Mouse (Mus musculus): ENCODE data around the gene Ache. TPM values are rescaled to one million over a fixed set of nuclear protein-coding genes. Genes with fewer than 3 reads are reported as not detected.

The Ache gene
- total and polyA plus RNA-seq, 3 experiments, result 7.0 to 16.8 TPM; not detected in 1

DNA sequence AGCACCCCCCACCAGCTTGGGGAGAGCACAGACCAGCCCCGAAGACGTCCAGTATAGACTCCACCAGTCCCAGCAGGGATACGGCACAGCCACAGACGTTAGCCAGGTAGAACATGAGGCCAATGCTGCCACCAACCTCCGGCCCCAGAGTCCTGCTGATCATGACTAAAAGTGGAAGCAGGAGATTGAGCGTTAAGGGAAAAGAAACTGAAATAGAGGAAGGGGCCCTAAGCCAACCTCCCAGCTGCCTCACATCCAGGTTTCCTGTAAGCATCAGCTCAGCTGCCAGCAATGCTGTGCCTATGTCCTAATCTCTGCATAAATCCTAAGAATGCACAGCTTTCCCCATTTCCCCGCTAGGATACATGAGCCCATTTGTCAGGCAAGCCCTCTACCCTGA is 43.6 kb downstream of the Ache start:
- H3K4me1 ChIP-seq (ENCODE audit: control insufficient read depth in 1 of 2, insufficient read depth in 2 of 2, low read length in 2 of 2), result peaks cover 2 to 8% of the 10 kb centered on the region in 2 experiments; a peak in 3 of 4 replicates
- H3K27ac ChIP-seq (ENCODE audit: control insufficient read depth, low read depth, low read length), result no peak overlapping the region
- H3K27me3 ChIP-seq (ENCODE audit: control insufficient read depth in 1 of 2, insufficient read depth in 2 of 2, low read length in 2 of 2), result no peaks in the 10 kb centered on the region
- peaks cover 0 to 9% of the 10 kb centered on the region in 2 experiments; a peak in 2 of 4 replicates for H3K36me3 ChIP-seq (ENCODE audit: control insufficient read depth in 1 of 2, insufficient read depth in 2 of 2, low read length in 2 of 2)
- DNase-seq (ENCODE audit: low read depth, low spot score), result no peak
- no peak for TF ChIP-seq SMC3 (IDR thresholded peaks at IDR 0.05; ENCODE audit: low read depth, low read length)
- no peak for TF ChIP-seq CHD1 (IDR thresholded peaks at IDR 0.05; ENCODE audit: low read depth, low read length)
- TF ChIP-seq POLR2A (IDR thresholded peaks at IDR 0.05; ENCODE audit: control insufficient read depth in 1 of 2, insufficient read depth in 1 of 2, low read depth in 1 of 2, low read length in 2 of 2, poor library complexity in 1 of 2), result no peak
- TF ChIP-seq CTCF (IDR thresholded peaks at IDR 0.05 in 2 of 3, conservative IDR thresholded peaks at IDR 0.05 in 1 of 3; ENCODE audit: control insufficient read depth in 1 of 3, insufficient read depth in 1 of 3, low read depth in 2 of 3, low read length in 3 of 3, poor library complexity in 1 of 3, severe bottlenecking in 1 of 3), result no peak
- TF ChIP-seq MAFK (IDR thresholded peaks at IDR 0.05; ENCODE audit: borderline replicate concordance, low read depth, low read length), result no peak
- no peak for TF ChIP-seq HCFC1 (IDR thresholded peaks at IDR 0.05; ENCODE audit: low read depth, low read length)
- no peak for TF ChIP-seq SIN3A (IDR thresholded peaks at IDR 0.05; ENCODE audit: low read length)
- TF ChIP-seq NELFE (IDR thresholded peaks at IDR 0.05; ENCODE audit: low read depth, low read length), result no peak
- TF ChIP-seq ZC3H11A (IDR thresholded peaks at IDR 0.05; ENCODE audit: low read depth, low read length), result no peak
- TF ChIP-seq USF1 (IDR thresholded peaks at IDR 0.05; ENCODE audit: low read depth, low read length), result no peak
- no peak for TF ChIP-seq MAZ (IDR thresholded peaks at IDR 0.05; ENCODE audit: low read depth, low read length)
- no peak for TF ChIP-seq TBP (IDR thresholded peaks at IDR 0.05; ENCODE audit: low read depth, low read length)
- no peak for TF ChIP-seq MEF2A (IDR thresholded peaks at IDR 0.05; ENCODE audit: extremely low read depth, insufficient replicate concordance, low read depth, low read length, poor library complexity, severe bottlenecking)
- no peak for TF ChIP-seq MYC (IDR thresholded peaks at IDR 0.05; ENCODE audit: low read depth, low read length)
- TF ChIP-seq CHD2 (IDR thresholded peaks at IDR 0.05; ENCODE audit: low read length), result no peak
- TF ChIP-seq TCF12 (IDR thresholded peaks at IDR 0.05; ENCODE audit: low read depth, low read length), result no peak
- TF ChIP-seq POLR2AphosphoS2 (IDR thresholded peaks at IDR 0.05; ENCODE audit: low read length), result no peak
- no peak for TF ChIP-seq EP300 (IDR thresholded peaks at IDR 0.05; ENCODE audit: low read depth in 1 of 2, low read length in 2 of 2)
- TF ChIP-seq ZMIZ1 (IDR thresholded peaks at IDR 0.05; ENCODE audit: low read depth, low read length), result no peak
- no peak for TF ChIP-seq MAX (IDR thresholded peaks at IDR 0.05; ENCODE audit: low read length)
- no peak overlapping the region for H3K4me3 ChIP-seq (ENCODE audit: control insufficient read depth in 1 of 2, insufficient read depth in 1 of 2, low read depth in 2 of 2, low read length in 2 of 2)
- no peaks in the 10 kb centered on the region for H3K79me2 ChIP-seq (ENCODE audit: control insufficient read depth, insufficient read depth, low read length, poor library complexity)
- H3K9me3 ChIP-seq (replicated peaks; ENCODE audit: insufficient read depth, low read length), result no peaks in the 10 kb centered on the region
- H3K9ac ChIP-seq (ENCODE audit: control insufficient read depth, low read depth, low read length, poor library complexity, severe bottlenecking), result no peak overlapping the region

DNA sequence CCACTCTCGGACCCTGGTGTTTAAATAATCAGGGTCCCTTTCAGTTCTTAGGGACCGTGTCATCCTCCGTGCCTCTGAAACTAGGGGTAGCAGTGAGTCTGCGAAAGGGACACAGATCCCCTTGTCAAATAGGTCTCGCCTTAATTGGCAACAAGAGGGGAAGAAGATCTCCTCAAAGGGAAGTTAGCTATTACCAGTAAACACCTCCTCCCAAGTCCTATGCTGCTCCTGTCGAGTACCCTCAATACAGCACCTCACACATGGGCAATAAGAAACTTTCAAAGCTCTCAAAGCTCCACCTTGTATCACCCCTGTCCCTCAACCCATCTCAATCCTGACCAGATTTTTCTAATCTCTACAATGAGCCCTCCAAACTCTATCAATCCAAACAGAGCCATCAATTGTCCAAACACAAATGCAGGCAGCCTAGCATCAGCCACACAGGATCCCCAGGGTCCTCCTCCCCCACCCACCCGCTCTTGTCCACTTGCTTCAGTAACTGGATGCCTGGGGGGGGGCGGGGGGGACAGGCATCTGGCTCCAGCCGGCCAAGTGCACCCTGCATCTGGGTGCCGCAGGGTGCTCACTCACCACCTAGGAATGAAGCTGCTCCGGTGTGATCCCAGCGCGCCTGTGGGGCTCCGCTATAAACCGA is 45.7 kb downstream of the Ache start:
- Histone ChIP-seq H3K4me1 (ENCODE audit: control insufficient read depth in 1 of 2, insufficient read depth in 2 of 2, low read length in 2 of 2) (peaks cover 2 to 13% of the 10 kb centered on the region in 2 experiments; a peak in 3 of 4 replicates), H3K36me3 (ENCODE audit: control insufficient read depth in 1 of 2, insufficient read depth in 2 of 2, low read length in 2 of 2) (peaks cover 0 to 9% of the 10 kb centered on the region in 2 experiments; a peak in 2 of 4 replicates), H3K79me2 (ENCODE audit: control insufficient read depth, insufficient read depth, low read length, poor library complexity) (no peaks in the 10 kb centered on the region), H3K9me3 (replicated peaks; ENCODE audit: insufficient read depth, low read length) (no peaks in the 10 kb centered on the region), H3K4me3 (ENCODE audit: control insufficient read depth in 1 of 2, insufficient read depth in 1 of 2, low read depth in 2 of 2, low read length in 2 of 2) (peak overlapping the region; percentile 65 to 84), H3K9ac (ENCODE audit: control insufficient read depth, low read depth, low read length, poor library complexity, severe bottlenecking) (peak overlapping the region; percentile 66), H3K27me3 (ENCODE audit: control insufficient read depth in 1 of 2, insufficient read depth in 2 of 2, low read length in 2 of 2) (no peaks in the 10 kb centered on the region), H3K27ac (ENCODE audit: control insufficient read depth, low read depth, low read length) (no peak overlapping the region)
- TF ChIP-seq POLR2A (IDR thresholded peaks at IDR 0.05; ENCODE audit: control insufficient read depth in 1 of 2, insufficient read depth in 1 of 2, low read depth in 1 of 2, low read length in 2 of 2, poor library complexity in 1 of 2), result 0 out of 4 replicates have a peak, but pooled peaks of 1 of the 2 experiments have one; percentile 14
- TF ChIP-seq ZNF384 (IDR thresholded peaks at IDR 0.05; ENCODE audit: low read depth, low read length), result no peak
- peak; percentile 46 for DNase-seq (ENCODE audit: low read depth, low spot score)

Data from MEL (cell line).